16 mouse cellular contexts compared by ENCODE assay signal in the genomic region with DNA sequence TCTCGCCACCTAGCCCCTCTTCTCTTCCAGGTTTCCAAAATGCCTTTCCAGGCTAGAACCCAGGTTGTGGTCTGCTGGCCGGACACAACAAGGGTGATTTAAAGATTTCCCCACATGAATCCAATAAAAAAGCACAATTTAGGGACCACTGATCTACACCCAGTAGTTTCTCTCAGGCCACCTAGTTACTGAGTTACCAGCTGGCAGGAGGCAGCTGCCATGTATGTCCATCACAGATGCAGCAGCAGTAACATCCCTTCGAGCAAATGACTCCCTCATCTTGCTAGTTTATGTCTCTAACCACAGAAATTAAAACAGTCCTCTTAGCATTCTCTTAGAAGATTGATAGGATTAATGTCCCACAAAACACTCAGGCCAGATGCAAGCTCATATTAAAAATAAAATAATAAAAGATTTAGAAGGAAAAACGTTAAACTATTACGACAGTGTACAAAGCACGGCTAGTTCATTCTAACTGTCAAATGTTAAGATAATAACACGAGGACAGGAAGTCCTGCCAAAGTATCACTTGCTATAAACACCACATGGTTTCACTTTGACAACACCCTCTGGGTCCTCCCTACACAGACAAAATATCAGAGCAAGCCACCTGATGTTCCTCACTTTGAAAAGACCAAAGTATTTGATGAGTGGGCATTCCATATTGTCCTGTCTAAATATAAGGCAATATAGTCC. TPM values are rescaled to one million over a fixed set of nuclear protein-coding genes. Genes with fewer than 3 reads are reported as not detected.
DNase-seq lines count a peak whose midpoint lies in the region; ATAC-seq and TF ChIP-seq lines count a peak whose summit lies in the region.
"Had no signal": no experiment of that assay in that cellular context is flagged by ENCODE, and none has a peak within 500 bp of the region (broad histone marks: within the 10 kb centered on the region; RNA-seq: fewer than 3 reads in every experiment).

No protein-coding gene starts in this region.

- no peaks in the 10 kb centered on the region for H3K36me3 ChIP-seq in heart, adult 2 months (ENCODE audit: control insufficient read depth, insufficient read depth, low read length)
- H3K36me3 ChIP-seq in heart, embryonic 11.5 days (ENCODE audit: control insufficient read depth, insufficient read depth, low read length): no peaks in the 10 kb centered on the region
- H3K36me3 ChIP-seq: embryonic facial prominence, embryonic 10.5 days had no signal

- WGBS in heart, adult 2 months: 33% methylated on average over 7 of the region's 7 CpGs
- WGBS in heart, embryonic 11.5 days (ENCODE audit: insufficient replicate concordance): 66% methylated on average over 6 of the region's 7 CpGs

- peaks cover 3% of the 10 kb centered on the region; the same call in 1 of the 2 replicates for H3K4me1 ChIP-seq in heart, adult 2 months (ENCODE audit: control insufficient read depth, insufficient read depth, low read length)
- no peaks in the 10 kb centered on the region for H3K4me1 ChIP-seq in heart, embryonic 11.5 days (ENCODE audit: control insufficient read depth, insufficient read depth, low read length)
- H3K4me1 ChIP-seq: embryonic facial prominence, embryonic 10.5 days; hindbrain, embryonic 10.5 days had no signal

- no peak for TF ChIP-seq CTCF in heart, adult 2 months (IDR thresholded peaks at IDR 0.05)

- ATAC-seq in heart, embryonic 11.5 days (replicated peaks; ENCODE audit: insufficient number of reproducible peaks, low FRiP score, low TSS enrichment): no peak
- ATAC-seq: intestine, postnatal 0 days had no signal

- no peak for TF ChIP-seq EP300 in heart, adult 2 months (IDR thresholded peaks at IDR 0.05; ENCODE audit: insufficient read depth, low read depth, low read length)

- TF ChIP-seq POLR2A in heart, adult 2 months (IDR thresholded peaks at IDR 0.05; ENCODE audit: insufficient read depth, low read depth, low read length): no peak

- H3K27me3 ChIP-seq in heart, adult 2 months (ENCODE audit: control insufficient read depth, insufficient read depth, low read length): no peaks in the 10 kb centered on the region
- H3K27me3 ChIP-seq in heart, embryonic 11.5 days (ENCODE audit: control insufficient read depth, insufficient read depth, low read length): no peaks in the 10 kb centered on the region

- H3K9ac ChIP-seq in heart, adult 2 months (ENCODE audit: low read depth, low read length): no peak overlapping the region
- H3K9ac ChIP-seq in heart, embryonic 11.5 days (ENCODE audit: low read depth, low read length): no peak overlapping the region
- H3K9ac ChIP-seq: lung, embryonic 14.5 days had no signal

- no peaks in the 10 kb centered on the region for H3K9me3 ChIP-seq in heart, embryonic 11.5 days (replicated peaks; ENCODE audit: control insufficient read depth, low read length)
- H3K9me3 ChIP-seq: embryonic facial prominence, embryonic 10.5 days; hindbrain, embryonic 10.5 days had no signal

- no peak overlapping the region for H3K4me3 ChIP-seq in heart, adult 2 months
- H3K4me3 ChIP-seq in heart, embryonic 11.5 days (ENCODE audit: low read depth, low read length): no peak overlapping the region
- H3K4me3 ChIP-seq: embryonic facial prominence, embryonic 10.5 days; hindbrain, embryonic 10.5 days had no signal

- no peak for DNase-seq in heart, adult 2 months
- DNase-seq in lung, postnatal 25 days (ENCODE audit: low spot score): peak; percentile 39
- no peak for DNase-seq in lung, postnatal 4 days
- DNase-seq in induced T-regulatory cell, adult 2 months (ENCODE audit: low read depth): peak; percentile 56
- peak; percentile 47 for DNase-seq in skeletal muscle tissue, adult 2 months (ENCODE audit: low read depth, low spot score)
- DNase-seq in right cerebral cortex, postnatal 10 days (ENCODE audit: low spot score in 2 of 2): no peak
- no peak for DNase-seq in T-cell, adult 2 months (ENCODE audit: low spot score)
- DNase-seq: cerebellum, adult 2 months; gastrocnemius, postnatal 10 days; layer of hippocampus, postnatal 36 days; lung, embryonic 14.5 days; thymus, postnatal 36 days had no signal

- no peaks in the 10 kb centered on the region for H3K79me2 ChIP-seq in heart, adult 2 months (replicated peaks; ENCODE audit: control insufficient read depth, insufficient read depth, low read length)

- no peak overlapping the region for H3K4me2 ChIP-seq in heart, embryonic 11.5 days
- H3K4me2 ChIP-seq: lung, embryonic 14.5 days had no signal

- H3K27ac ChIP-seq in heart, adult 2 months: peak overlapping the region; percentile 20; the same call in 1 of the 2 replicates
- H3K27ac ChIP-seq in heart, embryonic 11.5 days (ENCODE audit: low read depth, low read length): no peak overlapping the region
- H3K27ac ChIP-seq: embryonic facial prominence, embryonic 10.5 days; hindbrain, embryonic 10.5 days had no signal

- intact Hi-C loops in heart, adult 2 months (cut with DNase I): no loop called here

RNA-seq across cellular contexts. Expression of gene Abcc4, which starts 56.7 kb away (rescaled TPM):
- total RNA-seq in heart, adult 2 months (2021): 1 to 10 TPM; 9.1 to 9.8 TPM
- 5.7 and 7.4 TPM in 2 replicates for polyA plus RNA-seq in heart, adult 2 months (2012; rRNA removed)
- polyA plus RNA-seq in heart, embryonic 11.5 days (2014; fragmentation: Nextera tagmentation; extraction: Ambion mirVana): 1.6 and 1.7 TPM in 2 replicates

Comparison
In these comparisons a context has a peak if more than half of its experiments do, and no peak if none do; other contexts are left out.
1. DNase-seq: peak in lung, postnatal 25 days (single experiment), induced T-regulatory cell, adult 2 months (single experiment) and skeletal muscle tissue, adult 2 months (single experiment); none in heart, adult 2 months (0 of 2), lung, postnatal 4 days (0 of 2), right cerebral cortex, postnatal 10 days (0 of 2) and T-cell, adult 2 months (single experiment).